Mouse (Mus musculus): ENCODE measurements around the gene Gga3.

DNA sequence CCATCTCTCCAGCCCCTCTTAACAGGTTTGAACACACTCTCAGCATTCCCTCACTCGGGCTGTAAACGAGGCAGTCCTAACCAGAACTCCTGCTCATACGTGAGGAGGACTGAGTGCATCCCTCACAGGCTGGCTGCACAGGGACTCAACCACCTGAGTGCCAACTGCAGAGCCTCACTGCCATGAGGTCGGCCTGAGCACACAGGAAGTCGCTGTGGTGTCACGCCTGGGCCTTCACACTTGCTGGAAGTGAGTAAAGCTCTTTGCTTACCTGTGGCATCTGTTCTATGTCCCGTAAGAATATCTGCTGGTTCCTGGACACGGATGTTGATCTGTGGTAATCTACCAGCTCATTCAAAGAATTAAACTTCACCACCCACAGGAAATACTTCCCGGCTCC is 42.6 kb upstream of the Gga3 start:
- TF ChIP-seq CTCF (IDR thresholded peaks at IDR 0.05; ENCODE audit: low read depth, low read length), result no peak
- TF ChIP-seq POLR2A (IDR thresholded peaks at IDR 0.05; ENCODE audit: extremely low read depth, insufficient read depth, low read length), result no peak

Data from liver, adult 2 months (tissue).